Mouse (Mus musculus) heart, postnatal 0 days (tissue): ENCODE measurements around the gene Tmem219. TPM values are rescaled to one million over a fixed set of nuclear protein-coding genes. Genes with fewer than 3 reads are reported as not detected.
A peak's percentile ranks its signal among the peaks of the same experiment; 100 is the strongest.

ENCODE experiments used
- ATAC-seq: fragments of 200-750 bp; cut with Nextera tagmentation; 2 replicates; pipeline ENCODE4 v1.8.0; 2017; ENCODE audit warnings: low read depth, moderate number of reproducible peaks, moderate library complexity; ENCODE audit not compliant: insufficient read depth
- DNase-seq: peaks from one replicate; pipeline ENCODE4 v3.0.0-alpha.2; 2016; ENCODE audit warnings: low spot score
- H3K27ac ChIP-seq: fragments of 300-500 bp; sonication (generic); 2 replicates; pipeline ENCODE4 v1.5.1; 2014; ENCODE audit warnings: low read depth, mild to moderate bottlenecking
- H3K27me3 ChIP-seq: fragments of 300-500 bp; sonication (generic); 2 replicates; pipeline ENCODE4 v1.6.1; 2014; ENCODE audit warnings: low read length, mixed read lengths; ENCODE audit not compliant: control insufficient read depth, insufficient read depth
- H3K36me3 ChIP-seq: fragments of 300-500 bp; sonication (generic); replicated peaks from 2 replicates; pipeline ENCODE4 v1.6.1; 2014; ENCODE audit warnings: low read length, mixed read lengths; ENCODE audit not compliant: control insufficient read depth, insufficient read depth
- H3K4me1 ChIP-seq: fragments of 300-500 bp; sonication (generic); 2 replicates; pipeline ENCODE4 v1.6.1; 2014; ENCODE audit warnings: antibody characterized with exemption; ENCODE audit not compliant: control insufficient read depth, insufficient read depth
- H3K4me2 ChIP-seq: fragments of 300-500 bp; sonication (generic); 2 replicates; pipeline ENCODE4 v1.6.1; 2014; ENCODE audit warnings: low read depth, mild to moderate bottlenecking, low read length, moderate library complexity
- H3K4me3 ChIP-seq: fragments of 300-500 bp; sonication (generic); 2 replicates; pipeline ENCODE4 v1.5.1; 2014; ENCODE audit warnings: low read depth, low read length
- H3K9ac ChIP-seq: fragments of 300-500 bp; sonication (generic); replicated peaks from 2 replicates; pipeline ENCODE4 v1.6.1; 2014; ENCODE audit warnings: low read depth, low read length, mixed read lengths
- H3K9me3 ChIP-seq: fragments of 300-500 bp; sonication (generic); replicated peaks from 2 replicates; pipeline ENCODE4 v1.6.1; 2016; ENCODE audit warnings: low read length; ENCODE audit not compliant: control insufficient read depth
- CTCF ChIP-seq: IDR thresholded peaks from 2 replicates; pipeline ENCODE4 v1.5.1; 2016; ENCODE audit warnings: antibody characterized with exemption, control low read depth, low read depth
- EP300 ChIP-seq: IDR thresholded peaks from 2 replicates; pipeline ENCODE4 v1.6.1; 2016; ENCODE audit warnings: antibody characterized with exemption, low read depth
- WGBS: fragments of 180-500 bp; shearing (Covaris S2); extraction: QIAGEN DNeasy Blood & Tissue Kit; methylation state at CpG from one replicate; pipeline ENCODE4 v1.1.7; 2014; 5-methylcytosine and 5-hydroxymethylcytosine counted together
- polyA plus RNA-seq: library from polyadenylated mRNA; unstranded; fragments of >200 nt; fragmentation: Nextera tagmentation; extraction: Ambion mirVana; gene quantifications from 2 replicates; pipeline ENCODE4 v1.2.1, GENCODE M21; 2015
- total RNA-seq: library from RNA; depleted of rRNA; stranded (reverse); fragments of >200 nt; gene quantifications from 2 replicates; pipeline ENCODE4 v1.2.3, GENCODE M21; 2014; ENCODE audit warnings: low replicate concordance; rRNA removed

Tmem219 gene
- total RNA-seq (19.9 and 30.0 TPM in 2 replicates), polyA plus RNA-seq (19.9 and 20.5 TPM in 2 replicates)

DNA sequence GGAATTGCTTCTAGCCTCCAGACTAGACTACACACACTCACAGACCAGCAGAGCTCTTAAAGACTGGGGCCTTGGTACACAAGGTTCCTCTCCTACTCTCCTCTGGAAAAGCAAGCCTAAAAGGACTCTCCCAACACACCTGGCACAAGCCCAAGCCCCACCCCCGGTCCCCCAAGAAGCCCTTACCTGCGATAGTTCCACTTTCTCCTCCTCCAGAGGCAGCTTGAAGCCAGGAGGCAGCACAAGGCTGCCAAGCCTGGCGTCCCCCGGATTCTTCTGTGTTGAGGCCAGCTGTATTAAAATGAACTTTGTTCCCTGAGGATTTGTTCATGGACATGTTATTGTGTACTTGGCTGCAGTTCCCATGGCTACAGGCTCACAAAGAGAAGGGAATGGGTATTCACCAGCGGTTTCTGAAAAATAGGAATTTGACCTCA, at the start of gene Tmem219:
Gene Tmem219, minus strand, starts transcription at position 294 of the 437 bp plus-strand sequence.
- no peaks in the 10 kb centered on the region for H3K9me3 ChIP-seq
- no peaks in the 10 kb centered on the region for H3K36me3 ChIP-seq
- no peak within 1 kb of the TSS for H3K4me3 ChIP-seq
- WGBS: 35% methylated on average over 5 of the region's 5 CpGs
- H3K4me1 ChIP-seq: no peaks in the 10 kb centered on the region
- peak within 1 kb of the TSS; percentile 34 for H3K27ac ChIP-seq
- TF ChIP-seq CTCF: no peak
- no peak for TF ChIP-seq EP300
- no peak within 1 kb of the TSS for H3K9ac ChIP-seq
- DNase-seq: peak; percentile 54
- H3K27me3 ChIP-seq: no peaks in the 10 kb centered on the region
- ATAC-seq: peak; percentile 65
- no peak within 1 kb of the TSS for H3K4me2 ChIP-seq

DNA sequence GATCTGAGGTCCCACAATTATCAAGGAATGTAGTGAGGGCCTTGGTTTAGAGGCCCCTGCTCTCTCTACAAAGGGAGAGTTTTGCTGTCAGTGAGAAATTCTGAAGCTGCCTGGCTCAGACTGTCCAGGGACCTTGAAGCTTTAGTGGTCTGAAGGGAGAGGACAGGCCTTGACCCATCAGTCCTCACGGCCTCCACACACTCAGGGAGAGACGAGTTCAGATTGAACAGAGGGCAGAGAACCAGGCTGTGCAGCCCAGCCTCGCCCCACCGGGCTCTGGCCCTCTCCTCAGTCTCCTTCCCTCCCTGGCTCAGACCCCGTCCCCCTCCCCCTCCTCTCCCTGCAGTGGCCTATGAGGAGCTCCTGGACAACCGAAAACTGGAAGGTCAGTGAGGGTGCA, 44.6 kb upstream of the Tmem219 start:
- WGBS: 59% methylated on average over 6 of the region's 6 CpGs
- Histone ChIP-seq H3K36me3 (no peaks in the 10 kb centered on the region), H3K27ac (no peak overlapping the region)

DNA sequence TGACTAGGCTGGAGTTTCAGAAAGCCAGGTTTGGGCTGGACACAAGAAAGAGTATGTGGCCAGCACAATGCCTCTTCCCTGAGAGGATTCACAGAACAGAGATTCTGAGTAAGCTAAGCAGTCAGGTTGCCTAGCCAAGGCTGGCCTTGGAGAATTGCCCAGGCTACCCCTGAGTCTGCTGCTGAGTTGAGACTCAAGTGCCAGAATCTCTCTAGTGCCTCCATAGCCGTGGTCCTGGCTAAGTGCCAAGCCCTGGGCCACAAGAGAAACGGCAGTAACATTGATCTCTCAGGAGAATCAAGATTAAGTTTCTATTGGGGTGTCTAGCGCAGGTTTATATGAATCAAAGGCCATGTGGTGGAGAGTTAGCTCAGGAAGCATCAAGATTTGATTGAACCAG, 42.9 kb upstream of the Tmem219 start:
- WGBS: 36% methylated on average over 3 of the region's 3 CpGs
- no peak for ATAC-seq

More for the DNA sequence above, 44.6 kb upstream of the Tmem219 start:
- H3K4me2 ChIP-seq: no peak overlapping the region
- H3K9ac ChIP-seq: no peak overlapping the region
- H3K4me3 ChIP-seq: no peak overlapping the region
- no peaks in the 10 kb centered on the region for H3K4me1 ChIP-seq
- ATAC-seq (no peak; the same call in 1 of the 2 replicates), DNase-seq (no peak)
- H3K27me3 ChIP-seq: peaks cover 13% of the 10 kb centered on the region
- TF ChIP-seq CTCF (no peak), EP300 (no peak)
- no peaks in the 10 kb centered on the region for H3K9me3 ChIP-seq

DNA sequence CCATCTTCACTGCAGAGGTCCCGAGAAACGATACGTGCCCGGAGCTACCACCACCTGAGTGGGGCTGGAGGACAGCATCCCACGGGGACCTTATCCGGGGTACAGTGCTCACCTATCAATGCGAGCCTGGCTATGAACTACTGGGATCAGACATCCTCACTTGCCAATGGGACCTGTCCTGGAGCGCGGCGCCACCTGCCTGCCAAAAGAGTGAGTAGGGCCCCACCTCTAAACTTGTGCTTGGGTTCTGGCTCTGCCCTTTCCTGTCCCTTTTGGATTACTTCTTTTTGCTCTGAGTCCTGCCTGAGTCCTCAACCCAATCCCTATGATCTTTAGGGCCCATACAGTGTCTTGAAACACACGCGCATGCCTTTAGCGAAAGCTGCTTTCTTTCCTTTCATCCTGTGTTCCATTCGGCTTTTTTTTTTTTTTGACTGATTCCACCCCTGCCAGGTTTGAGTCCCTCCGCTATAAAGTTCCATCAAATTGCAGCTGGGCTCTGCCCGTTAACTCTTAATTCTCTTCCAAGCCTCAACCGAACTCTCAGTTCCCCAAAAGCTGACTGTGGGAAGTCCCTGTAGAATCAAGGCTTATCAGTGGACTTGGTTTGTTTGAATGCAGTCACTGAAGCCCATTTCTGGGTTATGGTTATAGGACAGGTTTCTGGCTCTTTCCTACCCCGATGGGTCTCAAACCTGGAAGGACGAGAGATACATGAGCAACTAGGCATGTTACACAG, 41.0 kb upstream of the Tmem219 start:
- WGBS: 30% methylated on average over 19 of the region's 19 CpGs
- Histone ChIP-seq H3K27ac (no peak overlapping the region), H3K4me1 (no peaks in the 10 kb centered on the region), H3K36me3 (no peaks in the 10 kb centered on the region), H3K4me3 (no peak overlapping the region), H3K4me2 (no peak overlapping the region), H3K9ac (no peak overlapping the region), H3K27me3 (peaks cover 13% of the 10 kb centered on the region), H3K9me3 (no peaks in the 10 kb centered on the region)
- peak; percentile 60 for TF ChIP-seq CTCF
- TF ChIP-seq EP300: no peak
- ATAC-seq (no peak), DNase-seq (peak; percentile 16)

More for the DNA sequence above, 42.9 kb upstream of the Tmem219 start:
- Histone ChIP-seq H3K4me2 (no peak overlapping the region), H3K9me3 (no peaks in the 10 kb centered on the region), H3K36me3 (no peaks in the 10 kb centered on the region), H3K4me1 (no peaks in the 10 kb centered on the region), H3K9ac (no peak overlapping the region), H3K4me3 (no peak overlapping the region), H3K27me3 (peaks cover 13% of the 10 kb centered on the region), H3K27ac (no peak overlapping the region)
- no peak for TF ChIP-seq CTCF
- TF ChIP-seq EP300: no peak
- no peak for DNase-seq

DNA sequence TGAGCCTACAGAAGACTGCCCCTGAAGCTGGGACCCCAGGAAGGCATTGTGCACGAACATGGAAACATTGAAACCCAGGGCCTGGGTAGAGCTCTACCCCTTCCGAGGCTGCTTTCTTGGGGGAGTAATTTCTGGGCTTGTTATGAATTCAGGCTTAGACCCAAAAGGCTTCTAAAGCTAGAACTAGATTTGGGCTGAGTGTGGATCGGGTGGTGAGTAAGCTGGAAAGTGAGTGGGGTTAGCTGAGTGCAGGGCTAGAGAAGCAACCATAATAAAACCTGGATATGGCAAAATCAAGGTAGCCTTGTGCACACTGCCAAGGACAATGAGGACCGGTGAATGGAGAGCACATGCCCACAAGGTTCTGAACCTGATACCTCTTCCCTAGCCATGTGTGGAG, 39.2 kb upstream of the Tmem219 start:
- WGBS: 74% methylated on average over 4 of the region's 4 CpGs
- no peaks in the 10 kb centered on the region for H3K36me3 ChIP-seq

DNA sequence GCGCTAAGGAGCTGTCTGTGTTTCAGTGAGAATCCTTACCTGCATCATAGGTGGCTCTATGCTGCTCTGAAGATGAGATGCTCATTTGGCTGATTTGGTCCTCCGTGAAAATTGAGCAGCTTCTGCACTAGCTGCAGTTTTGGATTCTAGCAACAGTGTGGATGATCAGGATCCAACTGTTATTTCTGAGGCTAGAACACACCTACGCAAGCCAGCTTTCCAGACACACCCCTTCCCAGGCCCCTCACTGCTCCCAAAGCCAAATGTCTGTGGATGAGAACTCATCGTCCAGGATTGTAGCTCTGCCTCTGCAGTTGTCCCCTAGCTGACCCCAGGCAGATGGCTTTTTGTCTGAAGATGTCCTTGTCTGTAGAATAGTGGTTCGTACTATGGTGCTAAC, 38.4 kb upstream of the Tmem219 start:
- TF ChIP-seq EP300: no peak
- TF ChIP-seq CTCF: no peak
- Histone ChIP-seq H3K4me3 (no peak overlapping the region), H3K4me2 (no peak overlapping the region), H3K4me1 (no peaks in the 10 kb centered on the region), H3K27me3 (peaks cover 13% of the 10 kb centered on the region), H3K27ac (no peak overlapping the region), H3K36me3 (no peaks in the 10 kb centered on the region), H3K9me3 (no peaks in the 10 kb centered on the region), H3K9ac (no peak overlapping the region)
- ATAC-seq (no peak), DNase-seq (no peak)
- 72% methylated on average over 5 of the region's 5 CpGs for WGBS

More for the DNA sequence above, 39.2 kb upstream of the Tmem219 start:
- DNase-seq: no peak
- no peak for ATAC-seq
- Histone ChIP-seq H3K27ac (no peak overlapping the region), H3K4me2 (no peak overlapping the region), H3K27me3 (peaks cover 13% of the 10 kb centered on the region), H3K9me3 (no peaks in the 10 kb centered on the region), H3K4me1 (no peaks in the 10 kb centered on the region), H3K4me3 (no peak overlapping the region), H3K9ac (no peak overlapping the region)
- TF ChIP-seq EP300 (no peak), CTCF (no peak)
